ENCODE assay signal across 9 mouse cellular contexts in genomic region chr17:34915410-34915831, GRCm38 (mm10). TPM values are rescaled to one million over a fixed set of nuclear protein-coding genes. Genes with fewer than 3 reads are reported as not detected.
DNase-seq lines count a peak whose midpoint lies in the region; ATAC-seq and TF ChIP-seq lines count a peak whose summit lies in the region.
"Had no signal": no experiment of that assay in that cellular context is flagged by ENCODE, and none has a peak within 500 bp of the region (broad histone marks: within the 10 kb centered on the region; RNA-seq: fewer than 3 reads in every experiment).

No protein-coding gene starts in this region.

- no peak overlapping the region for H3K4me3 ChIP-seq in midbrain, embryonic 11.5 days (ENCODE audit: low read depth, low read length)
- no peak overlapping the region for H3K4me3 ChIP-seq in midbrain, embryonic 16.5 days (ENCODE audit: low read depth, low read length)
- no peak overlapping the region for H3K4me3 ChIP-seq in embryonic facial prominence, embryonic 14.5 days (ENCODE audit: low read depth, low read length)
- no peak overlapping the region for H3K4me3 ChIP-seq in limb, embryonic 15.5 days
- H3K4me3 ChIP-seq in small intestine, adult 2 months (ENCODE audit: low read depth, low read length), result peak overlapping the region; percentile 61

- peaks cover 18% of the 10 kb centered on the region for H3K36me3 ChIP-seq in midbrain, embryonic 11.5 days (ENCODE audit: control insufficient read depth, insufficient read depth, low read length)
- peaks cover 33% of the 10 kb centered on the region for H3K36me3 ChIP-seq in midbrain, embryonic 16.5 days (ENCODE audit: control insufficient read depth, insufficient read depth, low read length)
- H3K36me3 ChIP-seq in embryonic facial prominence, embryonic 14.5 days (ENCODE audit: control insufficient read depth, insufficient read depth, low read length), result peaks cover 37% of the 10 kb centered on the region
- H3K36me3 ChIP-seq in limb, embryonic 15.5 days, result peaks cover 37% of the 10 kb centered on the region
- H3K36me3 ChIP-seq in small intestine, adult 2 months (ENCODE audit: control insufficient read depth, insufficient read depth, low read length), result peaks cover 42% of the 10 kb centered on the region

- no peak overlapping the region for H3K27ac ChIP-seq in midbrain, embryonic 11.5 days (ENCODE audit: low read depth, low read length)
- no peak overlapping the region for H3K27ac ChIP-seq in midbrain, embryonic 16.5 days (ENCODE audit: low read length)
- H3K27ac ChIP-seq in embryonic facial prominence, embryonic 14.5 days (replicated peaks; ENCODE audit: low read depth, low read length), result 0 out of 2 replicates have a peak overlapping the region, but pooled peaks have one; percentile 10
- no peak overlapping the region; the same call in 1 of the 2 replicates for H3K27ac ChIP-seq in limb, embryonic 15.5 days
- peak overlapping the region; percentile 89 for H3K27ac ChIP-seq in small intestine, adult 2 months (ENCODE audit: insufficient read depth, low read depth, low read length)

- no peaks in the 10 kb centered on the region for H3K9me3 ChIP-seq in midbrain, embryonic 11.5 days (ENCODE audit: control insufficient read depth, low read length)
- no peaks in the 10 kb centered on the region for H3K9me3 ChIP-seq in midbrain, embryonic 16.5 days (replicated peaks; ENCODE audit: control insufficient read depth, low read length, poor library complexity, severe bottlenecking)
- no peaks in the 10 kb centered on the region for H3K9me3 ChIP-seq in embryonic facial prominence, embryonic 14.5 days (ENCODE audit: control insufficient read depth, low read length)
- no peaks in the 10 kb centered on the region for H3K9me3 ChIP-seq in limb, embryonic 15.5 days

- no peaks in the 10 kb centered on the region; the same call in 1 of the 2 replicates for H3K4me1 ChIP-seq in midbrain, embryonic 11.5 days (ENCODE audit: control insufficient read depth, insufficient read depth, low read length)
- H3K4me1 ChIP-seq in midbrain, embryonic 16.5 days (ENCODE audit: control insufficient read depth, insufficient read depth, low read length), result no peaks in the 10 kb centered on the region
- no peaks in the 10 kb centered on the region for H3K4me1 ChIP-seq in embryonic facial prominence, embryonic 14.5 days (ENCODE audit: control insufficient read depth, insufficient read depth, low read length)
- peaks cover 13% of the 10 kb centered on the region for H3K4me1 ChIP-seq in limb, embryonic 15.5 days
- peaks cover 27% of the 10 kb centered on the region for H3K4me1 ChIP-seq in small intestine, adult 2 months (ENCODE audit: control insufficient read depth, insufficient read depth, insufficient read length, low read length)

- H3K4me2 ChIP-seq in midbrain, embryonic 11.5 days, result no peak overlapping the region
- no peak overlapping the region for H3K4me2 ChIP-seq in midbrain, embryonic 16.5 days (ENCODE audit: low read length)
- H3K4me2 ChIP-seq in embryonic facial prominence, embryonic 14.5 days (ENCODE audit: low read depth, low read length), result no peak overlapping the region
- no peak overlapping the region for H3K4me2 ChIP-seq in limb, embryonic 15.5 days

- 0 out of 2 replicates have a peak, but pooled peaks have one; percentile 53 for ATAC-seq in midbrain, embryonic 11.5 days (ENCODE audit: low FRiP score)
- ATAC-seq in midbrain, embryonic 16.5 days, result no peak
- no peak for ATAC-seq in embryonic facial prominence, embryonic 14.5 days (ENCODE audit: low read depth)
- ATAC-seq in limb, embryonic 15.5 days (ENCODE audit: insufficient number of reproducible peaks, low FRiP score, low TSS enrichment, low read depth), result 0 out of 2 replicates have a peak, but pooled peaks have one; percentile 41

- H3K27me3 ChIP-seq in midbrain, embryonic 11.5 days (ENCODE audit: control insufficient read depth, insufficient read depth, low read length), result no peaks in the 10 kb centered on the region
- H3K27me3 ChIP-seq in midbrain, embryonic 16.5 days (ENCODE audit: control insufficient read depth, insufficient read depth, low read depth, low read length), result no peaks in the 10 kb centered on the region
- no peaks in the 10 kb centered on the region for H3K27me3 ChIP-seq in embryonic facial prominence, embryonic 14.5 days (replicated peaks; ENCODE audit: control insufficient read depth, insufficient read depth, low read length)
- no peaks in the 10 kb centered on the region for H3K27me3 ChIP-seq in limb, embryonic 15.5 days
- H3K27me3 ChIP-seq in small intestine, adult 2 months (ENCODE audit: control insufficient read depth, insufficient read depth, low read length), result no peaks in the 10 kb centered on the region

- DNase-seq in midbrain, embryonic 11.5 days (ENCODE audit: low spot score, missing footprints), result no peak
- no peak for DNase-seq in embryonic facial prominence, embryonic 14.5 days (ENCODE audit: low spot score)
- DNase-seq in layer of hippocampus, adult 9-10 months (ENCODE audit: low spot score), result no peak
- no peak for DNase-seq in right cerebral cortex, adult 2 months (ENCODE audit: low spot score in 2 of 2)
- no peak for DNase-seq in T-cell, adult 2 months (ENCODE audit: low spot score)

- 26% methylated on average over 11 of the region's 11 CpGs for WGBS in midbrain, embryonic 11.5 days
- WGBS in midbrain, embryonic 16.5 days, result 29% methylated on average over 11 of the region's 11 CpGs
- 18% methylated on average over 5 of the region's 11 CpGs for WGBS in embryonic facial prominence, embryonic 14.5 days
- WGBS in limb, embryonic 15.5 days, result 18% methylated on average over 10 of the region's 11 CpGs
- 6% methylated on average over 11 of the region's 11 CpGs for WGBS in small intestine, adult 2 months

- peak; percentile 63; the same call in 1 of the 2 replicates for TF ChIP-seq CTCF in small intestine, adult 2 months (IDR thresholded peaks at IDR 0.05; ENCODE audit: extremely low read depth, insufficient read length, insufficient replicate concordance, low read depth, low read length)

- no peak overlapping the region for H3K9ac ChIP-seq in midbrain, embryonic 11.5 days (ENCODE audit: low read length)
- H3K9ac ChIP-seq in midbrain, embryonic 16.5 days (ENCODE audit: low read depth, low read length), result no peak overlapping the region
- 0 out of 2 replicates have a peak overlapping the region, but pooled peaks have one; percentile 14 for H3K9ac ChIP-seq in embryonic facial prominence, embryonic 14.5 days (ENCODE audit: low read depth, low read length)
- H3K9ac ChIP-seq in limb, embryonic 15.5 days, result no peak overlapping the region

- no peak; the same call in 1 of the 2 replicates for TF ChIP-seq POLR2A in small intestine, adult 2 months (IDR thresholded peaks at IDR 0.05; ENCODE audit: low read depth, low read length)

RNA-seq across cellular contexts. Expression of gene Slc44a4, which starts 1.2 kb away (rescaled TPM):
- not detected in 2 replicates for polyA plus RNA-seq in midbrain, embryonic 11.5 days (2014; fragmentation: Nextera tagmentation; extraction: Ambion mirVana)
- polyA plus RNA-seq in midbrain, embryonic 16.5 days (2015; fragmentation: Nextera tagmentation; extraction: Ambion mirVana), result 0.09 TPM in 1 of 2 replicates, not detected in the other
- 0.14 and 0.53 TPM in 2 replicates for polyA plus RNA-seq in embryonic facial prominence, embryonic 14.5 days (2014; fragmentation: Nextera tagmentation; extraction: Ambion mirVana)
- 0.17 TPM in 1 of 2 replicates, not detected in the other for polyA plus RNA-seq in limb, embryonic 15.5 days (2015; fragmentation: Nextera tagmentation; extraction: Ambion mirVana)
- polyA plus RNA-seq in small intestine, adult 2 months (2012; rRNA removed), result 64.8 and 101 TPM in 2 replicates
- polyA plus RNA-seq: neural tube, embryonic 14.5 days had no signal

RNA-seq across cellular contexts. Expression of gene Neu1, which starts 15.6 kb away (rescaled TPM):
- polyA plus RNA-seq in midbrain, embryonic 11.5 days (2014; fragmentation: Nextera tagmentation; extraction: Ambion mirVana), result 11.0 and 12.3 TPM in 2 replicates
- polyA plus RNA-seq in midbrain, embryonic 16.5 days (2015; fragmentation: Nextera tagmentation; extraction: Ambion mirVana), result 38.6 and 42.3 TPM in 2 replicates
- polyA plus RNA-seq in embryonic facial prominence, embryonic 14.5 days (2014; fragmentation: Nextera tagmentation; extraction: Ambion mirVana), result 15.0 and 15.4 TPM in 2 replicates
- 20.1 and 20.5 TPM in 2 replicates for polyA plus RNA-seq in limb, embryonic 15.5 days (2015; fragmentation: Nextera tagmentation; extraction: Ambion mirVana)
- 21.2 and 68.8 TPM in 2 replicates for polyA plus RNA-seq in small intestine, adult 2 months (2012; rRNA removed)

RNA-seq across cellular contexts. Expression of gene Ehmt2, which starts 17.2 kb away (rescaled TPM):
- polyA plus RNA-seq in midbrain, embryonic 11.5 days (2014; fragmentation: Nextera tagmentation; extraction: Ambion mirVana), result 56.9 and 60.5 TPM in 2 replicates
- 99.8 and 102 TPM in 2 replicates for polyA plus RNA-seq in midbrain, embryonic 16.5 days (2015; fragmentation: Nextera tagmentation; extraction: Ambion mirVana)
- polyA plus RNA-seq in embryonic facial prominence, embryonic 14.5 days (2014; fragmentation: Nextera tagmentation; extraction: Ambion mirVana), result 61.0 and 65.7 TPM in 2 replicates
- 64.6 and 78.1 TPM in 2 replicates for polyA plus RNA-seq in limb, embryonic 15.5 days (2015; fragmentation: Nextera tagmentation; extraction: Ambion mirVana)
- 101 and 242 TPM in 2 replicates for polyA plus RNA-seq in small intestine, adult 2 months (2012; rRNA removed)

RNA-seq across cellular contexts. Expression of gene C2, which starts 17.4 kb away (rescaled TPM):
- polyA plus RNA-seq in midbrain, embryonic 11.5 days (2014; fragmentation: Nextera tagmentation; extraction: Ambion mirVana), result 0.83 and 1.5 TPM in 2 replicates
- 1.6 and 2.4 TPM in 2 replicates for polyA plus RNA-seq in midbrain, embryonic 16.5 days (2015; fragmentation: Nextera tagmentation; extraction: Ambion mirVana)
- polyA plus RNA-seq in embryonic facial prominence, embryonic 14.5 days (2014; fragmentation: Nextera tagmentation; extraction: Ambion mirVana), result 4.0 and 5.6 TPM in 2 replicates
- polyA plus RNA-seq in limb, embryonic 15.5 days (2015; fragmentation: Nextera tagmentation; extraction: Ambion mirVana), result 4.6 and 5.2 TPM in 2 replicates
- 4.3 and 10.6 TPM in 2 replicates for polyA plus RNA-seq in small intestine, adult 2 months (2012; rRNA removed)

RNA-seq across cellular contexts. Expression of gene Gm20547, which starts 33.6 kb away (rescaled TPM):
- polyA plus RNA-seq in midbrain, embryonic 11.5 days (2014; fragmentation: Nextera tagmentation; extraction: Ambion mirVana), result 0.05 and 0.15 TPM in 2 replicates
- polyA plus RNA-seq in midbrain, embryonic 16.5 days (2015; fragmentation: Nextera tagmentation; extraction: Ambion mirVana), result 0.16 TPM in 1 of 2 replicates, not detected in the other
- polyA plus RNA-seq in embryonic facial prominence, embryonic 14.5 days (2014; fragmentation: Nextera tagmentation; extraction: Ambion mirVana), result not detected in 2 replicates
- not detected in 2 replicates for polyA plus RNA-seq in limb, embryonic 15.5 days (2015; fragmentation: Nextera tagmentation; extraction: Ambion mirVana)
- not detected in 2 replicates for polyA plus RNA-seq in small intestine, adult 2 months (2012; rRNA removed)
- polyA plus RNA-seq: neural tube, embryonic 14.5 days had no signal

Comparison
In these comparisons a context has a peak if more than half of its experiments do, and no peak if none do; other contexts are left out.
1. ATAC-seq: peak in midbrain, embryonic 11.5 days (single experiment) and limb, embryonic 15.5 days (single experiment); none in midbrain, embryonic 16.5 days (single experiment) and embryonic facial prominence, embryonic 14.5 days (single experiment).
2. H3K27ac ChIP-seq: peak in embryonic facial prominence, embryonic 14.5 days (single experiment) and small intestine, adult 2 months (single experiment); none in midbrain, embryonic 11.5 days (single experiment), midbrain, embryonic 16.5 days (single experiment) and limb, embryonic 15.5 days (single experiment).
3. RNA of gene Slc44a4, which starts 1.2 kb away (polyA plus RNA-seq): 64.8 to 101 TPM in small intestine, adult 2 months; 0.14 to 0.53 TPM in embryonic facial prominence, embryonic 14.5 days, 0.17 TPM in limb, embryonic 15.5 days, 0.09 TPM in midbrain, embryonic 16.5 days and not detected in midbrain, embryonic 11.5 days; every median in the first group is over 10 times any median in the second.